Mouse (Mus musculus) hindbrain, embryonic 12.5 days (tissue): ENCODE results near the gene Gm3415. TPM values are rescaled to one million over a fixed set of nuclear protein-coding genes. Genes with fewer than 3 reads are reported as not detected.
"Not testable (repeated sequence)": the region's sequence is repeated elsewhere in the genome, so short reads cannot be mapped to it uniquely, and the experiment has no call there.

ENCODE experiments used
- ATAC-seq: fragments of 200-750 bp; cut with Nextera tagmentation; 2 replicates; pipeline ENCODE4 v1.8.0; 2017; ENCODE audit warnings: moderate TSS enrichment; ENCODE audit not compliant: low FRiP score
- H3K27ac ChIP-seq: fragments of 300-500 bp; sonication (generic); 2 replicates; pipeline ENCODE4 v1.5.1; 2016; ENCODE audit warnings: mild to moderate bottlenecking
- H3K27me3 ChIP-seq: fragments of 300-500 bp; sonication (generic); 2 replicates; pipeline ENCODE4 v1.6.1; 2016; ENCODE audit warnings: mild to moderate bottlenecking
- H3K36me3 ChIP-seq: fragments of 300-500 bp; sonication (generic); 2 replicates; pipeline ENCODE4 v1.6.1; 2016; ENCODE audit warnings: mild to moderate bottlenecking
- H3K4me1 ChIP-seq: fragments of 300-500 bp; sonication (generic); 2 replicates; pipeline ENCODE4 v1.6.1; 2016
- H3K4me2 ChIP-seq: fragments of 300-500 bp; sonication (generic); replicated peaks from 2 replicates; pipeline ENCODE4 v1.6.1; 2016; ENCODE audit warnings: mild to moderate bottlenecking
- H3K4me3 ChIP-seq: fragments of 300-500 bp; sonication (generic); 2 replicates; pipeline ENCODE4 v1.5.1; 2016; ENCODE audit warnings: mild to moderate bottlenecking
- H3K9ac ChIP-seq: fragments of 300-500 bp; sonication (generic); 2 replicates; pipeline ENCODE4 v1.6.1; 2016; ENCODE audit warnings: mild to moderate bottlenecking, moderate library complexity
- H3K9me3 ChIP-seq: fragments of 300-500 bp; sonication (generic); replicated peaks from 2 replicates; pipeline ENCODE4 v1.6.1; 2016; ENCODE audit warnings: mild to moderate bottlenecking
- WGBS: fragments of 180-500 bp; shearing (Covaris S2); methylation state at CpG from one replicate; pipeline ENCODE4 v1.1.7; 2016; 5-methylcytosine and 5-hydroxymethylcytosine counted together
- polyA plus RNA-seq: library from polyadenylated mRNA; unstranded; fragments of >200 nt; fragmentation: Nextera tagmentation; extraction: Ambion mirVana; gene quantifications from 2 replicates; pipeline ENCODE4 v1.2.1, GENCODE M21; 2016

Gene Gm3415
- polyA plus RNA-seq, 1 experiment from 2014 or later, result not detected

- peak overlapping the region; percentile 55 for H3K4me3 ChIP-seq
- 12% methylated on average over 10 of the region's 10 CpGs for WGBS
- peaks cover 13% of the 10 kb centered on the region for H3K4me1 ChIP-seq
- no peak overlapping the region for H3K9ac ChIP-seq
- ATAC-seq, result no peak
- no peaks in the 10 kb centered on the region for H3K36me3 ChIP-seq
- H3K9me3 ChIP-seq, result no peaks in the 10 kb centered on the region
- H3K27me3 ChIP-seq, result peaks cover 83% of the 10 kb centered on the region
- H3K4me2 ChIP-seq, result peak overlapping the region; percentile 94
- no peak overlapping the region for H3K27ac ChIP-seq
Observed at GRCm38 (mm10) chr5:146585307-146585651, 29.3 kb downstream of the Gm3415 start.

- no peak for ATAC-seq
- no peaks in the 10 kb centered on the region for H3K36me3 ChIP-seq
- H3K4me1 ChIP-seq, result peaks cover 13% of the 10 kb centered on the region
- 70% methylated on average over 8 of the region's 8 CpGs for WGBS
- no peak overlapping the region for H3K27ac ChIP-seq
- H3K4me3 ChIP-seq, result no peak overlapping the region
- H3K4me2 ChIP-seq, result no peak overlapping the region
- H3K27me3 ChIP-seq, result peaks cover 89% of the 10 kb centered on the region
- H3K9ac ChIP-seq, result no peak overlapping the region
- no peaks in the 10 kb centered on the region for H3K9me3 ChIP-seq
Observed at GRCm38 (mm10) chr5:146586357-146587070, 30.6 kb downstream of the Gm3415 start.

- H3K4me1 ChIP-seq, result peaks cover 4% of the 10 kb centered on the region; the same call in 1 of the 2 replicates
- no peak overlapping the region for H3K27ac ChIP-seq
- peaks cover 76% of the 10 kb centered on the region for H3K27me3 ChIP-seq
- ATAC-seq, result no peak
- no peak overlapping the region for H3K4me3 ChIP-seq
- H3K36me3 ChIP-seq, result no peaks in the 10 kb centered on the region
- H3K9me3 ChIP-seq, result no peaks in the 10 kb centered on the region; the same call in 1 of the 2 replicates
- 75% methylated on average over 4 of the region's 4 CpGs for WGBS
- no peak overlapping the region for H3K9ac ChIP-seq
- H3K4me2 ChIP-seq, result no peak overlapping the region
Observed at GRCm38 (mm10) chr5:146590987-146591386, 35.1 kb downstream of the Gm3415 start.

- no peaks in the 10 kb centered on the region for H3K36me3 ChIP-seq
- H3K27ac ChIP-seq, result no peak overlapping the region
- ATAC-seq, result no peak
- no peak overlapping the region for H3K4me2 ChIP-seq
- no peak overlapping the region for H3K9ac ChIP-seq
- no peaks in the 10 kb centered on the region; the same call in 1 of the 2 replicates for H3K9me3 ChIP-seq
- 87% methylated on average over 4 of the region's 4 CpGs for whole genome bisulfite sequencing
- peaks cover 4% of the 10 kb centered on the region; the same call in 1 of the 2 replicates for H3K4me1 ChIP-seq
- peaks cover 69% of the 10 kb centered on the region for H3K27me3 ChIP-seq
- no peak overlapping the region for H3K4me3 ChIP-seq
Observed at GRCm38 (mm10) chr5:146591636-146592035, 35.7 kb downstream of the Gm3415 start.

- Histone ChIP-seq H3K4me1 (peaks cover 4% of the 10 kb centered on the region; the same call in 1 of the 2 replicates), H3K27ac (no peak overlapping the region), H3K27me3 (peaks cover 63% of the 10 kb centered on the region), H3K4me3 (no peak overlapping the region), H3K9me3 (no peaks in the 10 kb centered on the region; the same call in 1 of the 2 replicates), H3K36me3 (no peaks in the 10 kb centered on the region), H3K4me2 (no peak overlapping the region), H3K9ac (no peak overlapping the region)
- ATAC-seq, result peak; percentile 87
- 23% methylated on average over 5 of the region's 5 CpGs for WGBS
Observed at GRCm38 (mm10) chr5:146592580-146592979, 36.6 kb downstream of the Gm3415 start.

GRCm38 (mm10) chr5:146596612-146597502, 40.9 kb downstream of the Gm3415 start:
- 76% methylated on average over 18 of the region's 18 CpGs for WGBS
- no peak for ATAC-seq

GRCm38 (mm10) chr5:146597503-146597874, 41.6 kb downstream of the Gm3415 start:
- ATAC-seq, result no peak
- H3K36me3 ChIP-seq, result no peaks in the 10 kb centered on the region
- H3K27me3 ChIP-seq, result 0 out of 2 replicates have a peak, but pooled peaks cover 19% of the 10 kb centered on the region
- H3K9me3 ChIP-seq, result no peaks in the 10 kb centered on the region; the same call in 1 of the 2 replicates
- no peaks in the 10 kb centered on the region; the same call in 1 of the 2 replicates for H3K4me1 ChIP-seq
- no peak overlapping the region for H3K27ac ChIP-seq
- no peak overlapping the region for H3K4me3 ChIP-seq
- WGBS, result 90% methylated on average over 10 of the region's 10 CpGs
- no peak overlapping the region for H3K4me2 ChIP-seq
- H3K9ac ChIP-seq, result no peak overlapping the region

More at GRCm38 (mm10) chr5:146596612-146597502, 40.9 kb downstream of the Gm3415 start:
- Histone ChIP-seq H3K36me3 (no peaks in the 10 kb centered on the region), H3K4me1 (peaks cover 4% of the 10 kb centered on the region; the same call in 1 of the 2 replicates), H3K9me3 (no peaks in the 10 kb centered on the region; the same call in 1 of the 2 replicates), H3K9ac (no peak overlapping the region), H3K27me3 (peaks cover 25% of the 10 kb centered on the region; the same call in 1 of the 2 replicates), H3K4me2 (no peak overlapping the region), H3K4me3 (no peak overlapping the region), H3K27ac (no peak overlapping the region)

- no peak overlapping the region for H3K9ac ChIP-seq
- no peaks in the 10 kb centered on the region; the same call in 1 of the 2 replicates for H3K9me3 ChIP-seq
- no peak overlapping the region for H3K4me3 ChIP-seq
- H3K4me2 ChIP-seq, result no peak overlapping the region
- H3K27ac ChIP-seq, result no peak overlapping the region
- H3K27me3 ChIP-seq, result 0 out of 2 replicates have a peak, but pooled peaks cover 19% of the 10 kb centered on the region
- 88% methylated on average over 27 of the region's 27 CpGs for WGBS
- H3K4me1 ChIP-seq, result no peaks in the 10 kb centered on the region
- ATAC-seq, result no peak
- no peaks in the 10 kb centered on the region for H3K36me3 ChIP-seq
Observed at GRCm38 (mm10) chr5:146598215-146599119, 42.5 kb downstream of the Gm3415 start.

GRCm38 (mm10) chr5:146599216-146599615, 43.3 kb downstream of the Gm3415 start:
- WGBS, result 90% methylated on average over 7 of the region's 7 CpGs
- not testable (repeated sequence) for H3K4me1 ChIP-seq, H3K4me3 ChIP-seq, H3K9ac ChIP-seq, H3K9me3 ChIP-seq, ATAC-seq, H3K36me3 ChIP-seq, H3K27ac ChIP-seq, H3K4me2 ChIP-seq
- 0 out of 2 replicates have a peak, but pooled peaks cover 14% of the 10 kb centered on the region for H3K27me3 ChIP-seq

GRCm38 (mm10) chr5:146599970-146600369, 44.0 kb downstream of the Gm3415 start:
- WGBS, result 85% methylated on average over 5 of the region's 5 CpGs
- Histone ChIP-seq H3K27me3 (0 out of 2 replicates have a peak, but pooled peaks cover 9% of the 10 kb centered on the region), H3K4me2 (no peak overlapping the region), H3K36me3 (no peaks in the 10 kb centered on the region), H3K9ac (no peak overlapping the region), H3K4me1 (no peaks in the 10 kb centered on the region), H3K27ac (no peak overlapping the region), H3K9me3 (no peaks in the 10 kb centered on the region), H3K4me3 (no peak overlapping the region)
- ATAC-seq, result no peak

GRCm38 (mm10) chr5:146606221-146606620, 50.3 kb downstream of the Gm3415 start:
- H3K36me3 ChIP-seq, result no peaks in the 10 kb centered on the region
- no peaks in the 10 kb centered on the region for H3K9me3 ChIP-seq
- H3K27me3 ChIP-seq, result no peaks in the 10 kb centered on the region
- no peak overlapping the region for H3K9ac ChIP-seq
- 82% methylated on average over 5 of the region's 5 CpGs for WGBS
- no peak for ATAC-seq
- no peaks in the 10 kb centered on the region for H3K4me1 ChIP-seq
- no peak overlapping the region for H3K4me2 ChIP-seq
- no peak overlapping the region for H3K4me3 ChIP-seq
- H3K27ac ChIP-seq, result no peak overlapping the region
